Mouse (Mus musculus): ENCODE data around the gene Arpc4. TPM values are rescaled to one million over a fixed set of nuclear protein-coding genes. Genes with fewer than 3 reads are reported as not detected.

Gene Arpc4
- polyA plus RNA-seq, 1 experiment = 1,078 TPM

DNA sequence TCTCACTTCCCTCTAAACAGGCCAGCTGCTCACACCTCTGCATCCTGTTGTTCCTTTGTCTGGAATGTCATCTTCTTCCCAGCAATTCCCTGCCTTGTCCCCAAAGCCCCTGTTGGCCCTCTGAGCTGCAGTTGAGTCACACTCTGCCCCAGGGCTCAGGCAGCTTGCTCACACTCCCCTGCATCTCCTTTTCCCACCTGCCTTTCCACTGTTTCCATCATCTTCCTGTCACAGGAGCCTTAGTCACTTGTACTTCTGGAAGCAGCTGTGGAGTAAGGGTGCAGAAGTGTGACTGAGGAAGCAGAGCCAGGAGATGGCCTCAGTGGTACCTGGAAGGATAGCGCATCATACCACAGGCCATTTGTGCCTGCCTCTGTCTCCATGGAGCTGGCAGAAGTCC lies 15.7 kb upstream of the Arpc4 start:
- peaks cover 29% of the 10 kb centered on the region for H3K4me1 ChIP-seq
- peaks cover 13% of the 10 kb centered on the region for H3K36me3 ChIP-seq (replicated peaks; ENCODE audit: low read length)
- TF ChIP-seq GATA1 (IDR thresholded peaks at IDR 0.05; ENCODE audit: borderline replicate concordance, low read length) (no peak), FLI1 (IDR thresholded peaks at IDR 0.05; ENCODE audit: low read length) (no peak)
- peaks cover 13% of the 10 kb centered on the region for H3K27me3 ChIP-seq (replicated peaks)
- H3K4me3 ChIP-seq (replicated peaks) = peak overlapping the region; percentile 21
- H3K9me3 ChIP-seq = no peaks in the 10 kb centered on the region

- no peak for TF ChIP-seq GATA1 (IDR thresholded peaks at IDR 0.05; ENCODE audit: borderline replicate concordance, low read length)
- no peak for TF ChIP-seq FLI1 (IDR thresholded peaks at IDR 0.05; ENCODE audit: low read length)
- peaks cover 36% of the 10 kb centered on the region for H3K36me3 ChIP-seq (replicated peaks; ENCODE audit: low read length)
- peaks cover 9% of the 10 kb centered on the region for H3K27me3 ChIP-seq (replicated peaks)
- H3K4me3 ChIP-seq (replicated peaks) = no peak overlapping the region
- peaks cover 29% of the 10 kb centered on the region for H3K4me1 ChIP-seq
- H3K9me3 ChIP-seq = no peaks in the 10 kb centered on the region
Observed at GRCm38 (mm10) chr6:113364518-113365135, 13.3 kb upstream of the Arpc4 start.

DNA sequence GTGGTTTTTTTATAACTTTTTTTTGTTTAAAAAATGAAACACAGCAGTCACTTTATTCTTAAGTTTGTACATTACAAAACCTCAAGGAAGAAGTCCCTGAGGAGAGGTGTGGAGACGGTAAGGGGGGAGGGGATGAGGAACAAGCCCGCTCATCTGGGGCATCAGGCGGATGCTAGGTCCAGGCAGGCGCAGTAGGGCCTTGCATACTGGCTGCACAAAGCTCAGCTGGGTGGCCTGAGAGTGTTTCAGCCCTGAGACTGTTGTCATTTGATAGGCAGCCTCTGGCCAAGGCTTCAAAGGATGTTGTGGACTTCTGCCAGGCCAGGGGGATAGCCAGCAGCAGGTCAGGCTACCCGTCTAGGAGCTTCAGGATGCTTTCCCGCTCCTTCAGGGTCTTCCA lies 11.3 kb upstream of the Arpc4 start:
- peaks cover 4% of the 10 kb centered on the region for H3K27me3 ChIP-seq (replicated peaks)
- peaks cover 25% of the 10 kb centered on the region for H3K4me1 ChIP-seq
- H3K4me3 ChIP-seq (replicated peaks) = no peak overlapping the region
- H3K36me3 ChIP-seq (replicated peaks; ENCODE audit: low read length) = peaks cover 56% of the 10 kb centered on the region
- no peak for TF ChIP-seq FLI1 (IDR thresholded peaks at IDR 0.05; ENCODE audit: low read length)
- TF ChIP-seq GATA1 (IDR thresholded peaks at IDR 0.05; ENCODE audit: borderline replicate concordance, low read length) = no peak
- H3K9me3 ChIP-seq = no peaks in the 10 kb centered on the region

DNA sequence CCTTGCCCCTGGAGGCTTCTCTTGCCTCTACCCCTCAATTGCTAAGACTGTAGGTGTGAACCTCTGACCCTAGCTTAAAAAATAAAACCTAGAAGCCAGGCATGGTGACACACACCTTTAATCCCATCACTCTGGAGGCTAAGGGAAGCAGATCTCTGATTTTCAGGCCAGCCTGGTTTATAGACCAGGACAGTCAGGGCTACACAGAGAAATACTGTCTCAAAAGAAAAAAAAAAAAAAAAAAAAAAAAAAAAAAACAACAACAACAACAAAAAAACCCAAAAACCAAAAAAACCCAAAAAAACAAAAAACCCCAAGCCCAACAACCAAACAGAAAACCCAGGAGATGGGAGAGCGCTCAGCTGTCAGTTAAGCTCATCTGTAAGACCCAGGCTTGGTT lies 10.3 kb upstream of the Arpc4 start:
- no peak for TF ChIP-seq FLI1 (IDR thresholded peaks at IDR 0.05; ENCODE audit: low read length)
- no peak for TF ChIP-seq GATA1 (IDR thresholded peaks at IDR 0.05; ENCODE audit: borderline replicate concordance, low read length)
- Histone ChIP-seq H3K9me3 (no peaks in the 10 kb centered on the region), H3K4me1 (peaks cover 24% of the 10 kb centered on the region), H3K4me3 (replicated peaks) (no peak overlapping the region), H3K27me3 (replicated peaks) (no peaks in the 10 kb centered on the region), H3K36me3 (replicated peaks; ENCODE audit: low read length) (peaks cover 66% of the 10 kb centered on the region)

DNA sequence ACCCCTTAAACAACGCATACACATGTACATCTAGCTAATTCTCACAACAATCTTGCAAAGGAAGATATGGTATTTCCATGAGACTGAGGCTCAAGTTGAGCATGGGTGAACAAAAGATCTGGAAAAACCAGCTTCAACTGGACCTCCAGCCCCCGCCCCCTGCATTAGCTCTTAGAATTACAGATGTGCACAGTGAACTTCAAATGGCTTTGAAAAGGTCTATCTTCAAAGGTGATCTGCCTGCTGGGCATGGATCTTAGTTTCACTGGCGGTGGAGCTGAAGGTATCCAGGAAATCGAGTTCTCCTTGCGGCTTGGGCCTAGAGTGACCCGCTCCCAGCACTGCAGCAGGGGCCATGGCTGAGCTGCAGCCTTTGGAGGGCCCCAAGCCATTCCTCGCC lies 9.8 kb upstream of the Arpc4 start:
- H3K9me3 ChIP-seq = no peaks in the 10 kb centered on the region
- H3K36me3 ChIP-seq (replicated peaks; ENCODE audit: low read length) = peaks cover 71% of the 10 kb centered on the region
- TF ChIP-seq FLI1 (IDR thresholded peaks at IDR 0.05; ENCODE audit: low read length) = no peak
- TF ChIP-seq GATA1 (IDR thresholded peaks at IDR 0.05; ENCODE audit: borderline replicate concordance, low read length) = no peak

DNA sequence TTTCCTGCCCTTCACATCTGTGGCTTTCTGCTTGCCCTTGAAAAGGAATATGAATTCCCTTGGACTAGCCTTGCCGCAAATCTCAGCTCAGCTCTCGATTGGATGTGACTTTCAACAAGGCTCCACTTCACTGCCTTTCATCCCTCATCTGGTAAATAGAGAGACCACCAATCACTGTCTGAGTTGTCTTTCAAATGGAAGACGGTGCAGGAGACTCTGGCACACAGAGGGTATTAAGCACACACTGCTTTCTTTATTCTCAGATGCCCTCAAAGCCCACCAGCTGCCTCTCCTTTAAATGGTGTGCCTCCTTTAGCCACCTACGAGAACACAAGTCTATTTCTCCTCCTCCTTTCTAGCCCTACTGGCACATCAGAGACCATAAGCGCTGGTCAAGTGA lies 9.3 kb upstream of the Arpc4 start:
- Histone ChIP-seq H3K4me3 (replicated peaks) (no peak overlapping the region), H3K27me3 (replicated peaks) (no peaks in the 10 kb centered on the region), H3K9me3 (no peaks in the 10 kb centered on the region), H3K36me3 (replicated peaks; ENCODE audit: low read length) (peaks cover 76% of the 10 kb centered on the region), H3K4me1 (peaks cover 34% of the 10 kb centered on the region)
- TF ChIP-seq FLI1 (IDR thresholded peaks at IDR 0.05; ENCODE audit: low read length) (no peak), GATA1 (IDR thresholded peaks at IDR 0.05; ENCODE audit: borderline replicate concordance, low read length) (no peak)

More for the DNA sequence above, 9.8 kb upstream of the Arpc4 start:
- peaks cover 30% of the 10 kb centered on the region for H3K4me1 ChIP-seq
- H3K27me3 ChIP-seq (replicated peaks) = no peaks in the 10 kb centered on the region
- no peak overlapping the region for H3K4me3 ChIP-seq (replicated peaks)

DNA sequence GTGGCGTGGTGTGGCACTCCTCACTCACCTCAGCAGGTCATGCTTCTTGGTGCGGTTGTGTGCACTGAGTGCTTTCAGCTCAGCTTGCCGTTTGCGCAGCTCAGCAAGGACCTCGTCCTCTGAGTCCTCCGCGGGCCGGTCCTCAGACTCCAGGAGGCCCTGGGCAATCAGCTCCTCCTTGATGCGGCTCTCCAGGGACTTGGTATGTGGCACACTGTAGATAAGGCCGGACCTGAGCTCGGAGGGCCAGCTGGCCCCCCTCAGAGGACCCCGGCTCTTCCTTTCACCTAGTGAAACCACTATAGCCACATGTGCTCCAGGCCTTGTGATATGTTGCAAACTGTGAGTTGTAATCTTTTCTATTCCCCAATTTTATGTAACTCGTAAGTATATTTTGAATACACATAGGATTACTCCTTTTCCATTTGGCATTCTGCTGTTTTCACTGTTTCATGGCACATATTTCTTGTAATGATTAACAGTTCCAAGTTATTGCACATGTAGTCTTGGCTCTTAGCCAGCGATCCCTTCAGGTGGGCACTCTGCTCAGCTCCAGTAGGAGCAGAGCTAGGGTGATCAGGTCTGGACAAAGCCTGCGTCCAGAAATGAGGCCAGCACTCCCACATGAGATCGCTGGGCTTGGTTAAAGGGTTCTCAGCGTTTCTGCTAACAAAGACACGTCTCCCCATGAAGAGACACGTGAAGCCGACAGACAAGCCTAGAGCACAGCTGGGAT lies 7.6 kb upstream of the Arpc4 start:
- no peak overlapping the region for H3K4me3 ChIP-seq (replicated peaks)
- no peaks in the 10 kb centered on the region for H3K27me3 ChIP-seq (replicated peaks)
- peaks cover 33% of the 10 kb centered on the region for H3K4me1 ChIP-seq
- no peak for TF ChIP-seq FLI1 (IDR thresholded peaks at IDR 0.05; ENCODE audit: low read length)
- no peaks in the 10 kb centered on the region for H3K9me3 ChIP-seq
- H3K36me3 ChIP-seq (replicated peaks; ENCODE audit: low read length) = peaks cover 94% of the 10 kb centered on the region

- Histone ChIP-seq H3K4me1 (peaks cover 50% of the 10 kb centered on the region), H3K36me3 (replicated peaks; ENCODE audit: low read length) (peaks cover 80% of the 10 kb centered on the region), H3K27me3 (replicated peaks) (no peaks in the 10 kb centered on the region), H3K4me3 (replicated peaks) (peak overlapping the region; percentile 53), H3K9me3 (no peaks in the 10 kb centered on the region)
- no peak for TF ChIP-seq GATA1 (IDR thresholded peaks at IDR 0.05; ENCODE audit: borderline replicate concordance, low read length)
- no peak for TF ChIP-seq FLI1 (IDR thresholded peaks at IDR 0.05; ENCODE audit: low read length)
Observed at GRCm38 (mm10) chr6:113373491-113373890, 4.4 kb upstream of the Arpc4 start.

GRCm38 (mm10) chr6:113377172-113377495 lies 781 bp upstream of the Arpc4 start:
- H3K4me1 ChIP-seq = peaks cover 78% of the 10 kb centered on the region
- peaks cover 70% of the 10 kb centered on the region for H3K36me3 ChIP-seq (replicated peaks; ENCODE audit: low read length)
- H3K27me3 ChIP-seq (replicated peaks) = no peaks in the 10 kb centered on the region
- H3K9me3 ChIP-seq = no peaks in the 10 kb centered on the region
- TF ChIP-seq FLI1 (IDR thresholded peaks at IDR 0.05; ENCODE audit: low read length) (no peak), GATA1 (IDR thresholded peaks at IDR 0.05; ENCODE audit: borderline replicate concordance, low read length) (no peak)
- peak overlapping the region; percentile 96 for H3K4me3 ChIP-seq (replicated peaks)

DNA sequence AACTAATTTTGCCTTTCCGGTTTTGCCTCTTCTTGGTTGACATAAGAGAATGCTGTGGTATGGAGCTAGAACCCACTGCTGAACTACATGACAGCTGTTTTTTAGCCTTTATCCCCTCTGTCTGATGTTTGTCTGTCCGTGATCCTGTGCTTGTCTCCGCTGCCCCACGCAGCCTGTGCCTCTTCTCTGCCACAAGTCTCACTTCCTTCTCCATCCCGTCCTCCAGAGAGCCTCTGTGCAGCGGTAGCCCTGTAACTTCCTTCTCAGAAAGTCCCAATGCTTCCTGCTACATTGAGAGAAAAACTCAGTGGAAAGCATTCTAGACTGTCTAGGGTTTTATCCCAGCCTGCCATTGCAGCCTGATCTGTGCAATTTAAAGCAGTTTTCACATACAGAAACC lies 1.3 kb downstream of the Arpc4 start:
- TF ChIP-seq GATA1 (IDR thresholded peaks at IDR 0.05; ENCODE audit: borderline replicate concordance, low read length) = no peak
- no peak for TF ChIP-seq FLI1 (IDR thresholded peaks at IDR 0.05; ENCODE audit: low read length)
- peaks cover 70% of the 10 kb centered on the region for H3K36me3 ChIP-seq (replicated peaks; ENCODE audit: low read length)

More for the DNA sequence above, 1.3 kb downstream of the Arpc4 start:
- peaks cover 66% of the 10 kb centered on the region for H3K4me1 ChIP-seq
- H3K9me3 ChIP-seq = no peaks in the 10 kb centered on the region
- no peaks in the 10 kb centered on the region for H3K27me3 ChIP-seq (replicated peaks)
- H3K4me3 ChIP-seq (replicated peaks) = peak overlapping the region; percentile 96
